Mouse (Mus musculus): ENCODE results near the gene Eri3.

DNA sequence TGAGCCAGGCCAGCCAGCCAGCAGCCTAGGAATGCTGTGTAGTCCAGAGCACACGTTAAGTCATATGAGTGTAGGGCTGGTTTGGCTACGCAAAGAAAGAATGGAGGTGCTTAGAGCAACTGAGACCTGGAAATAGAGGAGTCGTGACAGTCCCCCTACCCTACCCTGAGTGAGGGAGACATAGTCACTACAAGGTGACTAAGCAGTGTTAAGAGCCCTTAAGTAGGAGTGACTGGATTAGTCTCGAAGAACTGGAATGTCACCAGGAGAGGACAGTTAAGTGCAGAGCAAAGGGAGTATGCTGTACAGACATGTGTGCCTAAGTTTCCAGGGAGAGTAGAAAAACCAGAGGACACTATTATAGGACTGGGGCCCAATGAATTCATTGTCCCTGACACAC lies 86.0 kb downstream of the Eri3 start:
- TF ChIP-seq POLR2A (IDR thresholded peaks at IDR 0.05; ENCODE audit: insufficient read depth, low read depth, low read length) (no peak), CTCF (IDR thresholded peaks at IDR 0.05; ENCODE audit: insufficient read depth, low read depth, low read length) (no peak)
